Mouse (Mus musculus) MEL (cell line): Measurements from ENCODE around the gene Cfap77. TPM values are rescaled to one million over a fixed set of nuclear protein-coding genes. Genes with fewer than 3 reads are reported as not detected.

Experiments used
- DNase-seq: peaks from one replicate; pipeline ENCODE4 v3.0.0; 2011; ENCODE audit warnings: low read depth, low spot score
- H3K27ac ChIP-seq: 2 replicates; pipeline ENCODE4 v1.5.1; 2012; ENCODE audit warnings: low read depth, mild to moderate bottlenecking, control low read depth, low read length, moderate library complexity; ENCODE audit not compliant: control insufficient read depth
- H3K27me3 ChIP-seq, 2 experiments: fragments of 150-350 bp in 1 of 2; sonication (generic) in 1 of 2; 2 replicates each; pipeline ENCODE4 v1.6.1; 2012; ENCODE audit warnings: low read length in 2 of 2, mild to moderate bottlenecking in 2 of 2, improper control_type of control experiment in 1 of 2, moderate library complexity in 1 of 2; ENCODE audit not compliant: insufficient read depth in 2 of 2, control insufficient read depth in 1 of 2
- H3K36me3 ChIP-seq, 2 experiments: 2 replicates each; pipeline ENCODE4 v1.6.1; 2012 to 2014; ENCODE audit warnings: low read length in 2 of 2, improper control_type of control experiment in 1 of 2, inconsistent platforms in 1 of 2, mild to moderate bottlenecking in 1 of 2; ENCODE audit not compliant: insufficient read depth in 2 of 2, control insufficient read depth in 1 of 2
- H3K4me1 ChIP-seq, 2 experiments: fragments of 150-350 bp in 1 of 2; sonication (generic) in 1 of 2; 2 replicates each; pipeline ENCODE4 v1.6.1; 2012; ENCODE audit warnings: low read length in 2 of 2, improper control_type of control experiment in 1 of 2, mild to moderate bottlenecking in 1 of 2; ENCODE audit not compliant: insufficient read depth in 2 of 2, control insufficient read depth in 1 of 2
- H3K4me3 ChIP-seq, 2 experiments: fragments of 150-350 bp in 1 of 2; sonication (generic) in 1 of 2; 2 replicates each; pipeline ENCODE4 v1.5.1; 2012; ENCODE audit warnings: low read depth in 2 of 2, low read length in 2 of 2, mild to moderate bottlenecking in 2 of 2, moderate library complexity in 2 of 2, control low read depth in 1 of 2, improper control_type of control experiment in 1 of 2; ENCODE audit not compliant: control insufficient read depth in 1 of 2, insufficient read depth in 1 of 2
- H3K79me2 ChIP-seq: 2 replicates; pipeline ENCODE4 v1.6.1; 2012; ENCODE audit warnings: mild to moderate bottlenecking, low read length, moderate library complexity; ENCODE audit not compliant: control insufficient read depth, poor library complexity, insufficient read depth
- H3K9ac ChIP-seq: 2 replicates; pipeline ENCODE4 v1.6.1; 2012; ENCODE audit warnings: low read depth, mild to moderate bottlenecking, control low read depth, low read length, moderate library complexity; ENCODE audit not compliant: control insufficient read depth, poor library complexity, severe bottlenecking
- H3K9me3 ChIP-seq: fragments of 150-350 bp; sonication (generic); replicated peaks from 2 replicates; pipeline ENCODE4 v1.6.1; 2012; ENCODE audit warnings: mild to moderate bottlenecking, low read length, improper control_type of control experiment, moderate library complexity; ENCODE audit not compliant: insufficient read depth
- BHLHE40 ChIP-seq: IDR thresholded peaks from 2 replicates; pipeline ENCODE4 v1.6.1; 2012; ENCODE audit warnings: low read depth, mild to moderate bottlenecking, inconsistent platforms, low read length, improper control_type of control experiment, borderline replicate concordance
- CHD2 ChIP-seq: IDR thresholded peaks from 2 replicates; pipeline ENCODE4 v1.6.1; 2011; ENCODE audit warnings: low read length, improper control_type of control experiment
- E2F4 ChIP-seq: IDR thresholded peaks from 2 replicates; pipeline ENCODE4 v1.6.1; 2011; ENCODE audit warnings: low read depth, low read length, improper control_type of control experiment, borderline replicate concordance
- EP300 ChIP-seq, 2 experiments: IDR thresholded peaks; 2 replicates each; pipeline ENCODE4 v1.6.1; 2011; ENCODE audit warnings: improper control_type of control experiment in 2 of 2, low read length in 2 of 2, low read depth in 1 of 2, mild to moderate bottlenecking in 1 of 2
- GABPA ChIP-seq: IDR thresholded peaks from 2 replicates; pipeline ENCODE4 v1.6.1; 2012; ENCODE audit warnings: low read depth, mild to moderate bottlenecking, inconsistent platforms, low read length, improper control_type of control experiment, moderate library complexity
- HCFC1 ChIP-seq: IDR thresholded peaks from 2 replicates; pipeline ENCODE4 v1.6.1; 2012; ENCODE audit warnings: low read depth, mild to moderate bottlenecking, inconsistent platforms, low read length, improper control_type of control experiment, moderate library complexity
- MEF2A ChIP-seq: IDR thresholded peaks from 2 replicates; pipeline ENCODE4 v1.6.1; 2014; ENCODE audit warnings: low read depth, mild to moderate bottlenecking, inconsistent platforms, low read length, improper control_type of control experiment; ENCODE audit not compliant: poor library complexity, insufficient replicate concordance, severe bottlenecking; ENCODE audit errors: extremely low read depth
- MXI1 ChIP-seq: IDR thresholded peaks from 2 replicates; pipeline ENCODE4 v1.6.1; 2011; ENCODE audit warnings: mild to moderate bottlenecking, low read depth, low read length, improper control_type of control experiment
- NELFE ChIP-seq: IDR thresholded peaks from 2 replicates; pipeline ENCODE4 v1.6.1; 2011; ENCODE audit warnings: low read depth, low read length, improper control_type of control experiment
- NRF1 ChIP-seq: IDR thresholded peaks from 2 replicates; pipeline ENCODE4 v1.6.1; 2014; ENCODE audit warnings: low read depth, mild to moderate bottlenecking, inconsistent platforms, low read length, improper control_type of control experiment, moderate library complexity; ENCODE audit not compliant: poor library complexity, insufficient read depth, severe bottlenecking
- POLR2AphosphoS2 ChIP-seq: IDR thresholded peaks from 2 replicates; pipeline ENCODE4 v1.6.1; 2011; ENCODE audit warnings: low read length, improper control_type of control experiment
- POLR2AphosphoS5 ChIP-seq: IDR thresholded peaks from 2 replicates; pipeline ENCODE4 v1.6.1; 2012; ENCODE audit warnings: low read depth, borderline replicate concordance, mild to moderate bottlenecking, inconsistent platforms, low read length, moderate library complexity, mixed read lengths
- RAD21 ChIP-seq: IDR thresholded peaks from 2 replicates; pipeline ENCODE4 v1.6.1; 2011; ENCODE audit warnings: mild to moderate bottlenecking, low read depth, low read length, improper control_type of control experiment
- RCOR1 ChIP-seq: IDR thresholded peaks from 2 replicates; pipeline ENCODE4 v1.6.1; 2012; ENCODE audit warnings: low read depth, mild to moderate bottlenecking, inconsistent platforms, low read length, improper control_type of control experiment
- TAL1 ChIP-seq: IDR thresholded peaks from 2 replicates; pipeline ENCODE4 v1.6.1; 2012; ENCODE audit warnings: mild to moderate bottlenecking, inconsistent platforms, low read length, moderate library complexity, mixed read lengths
- TBP ChIP-seq: IDR thresholded peaks from 2 replicates; pipeline ENCODE4 v1.8.0; 2011; ENCODE audit warnings: low read depth, low read length, improper control_type of control experiment
- TCF12 ChIP-seq: IDR thresholded peaks from 2 replicates; pipeline ENCODE4 v1.6.1; 2014; ENCODE audit warnings: low read depth, mild to moderate bottlenecking, inconsistent platforms, low read length, improper control_type of control experiment, moderate library complexity
- USF2 ChIP-seq, 2 experiments: IDR thresholded peaks; 2 replicates each; pipeline ENCODE4 v1.6.1; 2011 to 2012; ENCODE audit warnings: improper control_type of control experiment in 2 of 2, low read length in 2 of 2, borderline replicate concordance in 1 of 2, inconsistent platforms in 1 of 2, low read depth in 1 of 2, mild to moderate bottlenecking in 1 of 2; ENCODE audit not compliant: insufficient read depth in 1 of 2
- ZKSCAN1 ChIP-seq: IDR thresholded peaks from 2 replicates; pipeline ENCODE4 v1.6.1; 2012; ENCODE audit warnings: low read depth, mild to moderate bottlenecking, inconsistent platforms, low read length, improper control_type of control experiment, moderate library complexity
- ZMIZ1 ChIP-seq: IDR thresholded peaks from 2 replicates; pipeline ENCODE4 v1.6.1; 2012; ENCODE audit warnings: low read depth, mild to moderate bottlenecking, inconsistent platforms, low read length, improper control_type of control experiment, moderate library complexity
- polyA plus RNA-seq, 2 experiments: library from polyadenylated mRNA; stranded (reverse) in 1 of 2; unstranded in 1 of 2; fragments of >175 nt in 1 of 2; fragments of >200 nt in 1 of 2; gene quantifications; 2 replicates each; pipeline versions ENCODE4 v1.2.1 to v1.2.4; 2012; ENCODE audit warnings: low replicate concordance in 2 of 2, low read depth in 1 of 2; ENCODE audit not compliant: insufficient read length in 2 of 2, insufficient read depth in 1 of 2, missing spikeins in 1 of 2
- total RNA-seq: library from RNA; depleted of rRNA; stranded (reverse); fragments of 300-350 nt; gene quantifications from 2 replicates; pipeline ENCODE4 v1.2.3, GENCODE M21; 2012

Cfap77 gene
- total and polyA plus RNA-seq, 3 experiments, result 1.1 to 2.4 TPM; not detected in 1

GRCm38 (mm10) chr2:28997161-28997834 lies 57.6 kb downstream of the Cfap77 start:
- H3K4me1 ChIP-seq, result no peaks in the 10 kb centered on the region

DNA sequence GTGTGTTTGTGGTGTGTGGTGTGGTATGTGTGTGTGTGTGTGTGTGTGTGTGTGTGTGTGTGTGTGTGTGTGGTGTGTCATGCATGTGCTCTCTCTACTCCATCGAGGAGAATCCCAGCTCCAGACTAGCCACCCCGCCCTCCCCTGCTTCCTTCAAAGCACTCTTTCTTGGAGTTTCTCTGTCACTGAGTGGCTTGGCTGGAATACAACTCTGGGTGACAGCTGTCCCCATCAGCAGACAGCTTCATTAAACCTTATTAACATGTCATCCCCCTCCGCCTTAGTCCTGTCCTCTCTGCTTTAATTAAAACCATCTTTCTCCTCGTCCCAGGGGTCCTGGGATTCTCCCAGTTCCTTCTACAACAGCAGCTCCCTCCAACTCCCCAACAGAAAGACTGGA lies 59.4 kb downstream of the Cfap77 start:
- H3K4me3 ChIP-seq, result no peak overlapping the region
- no peak for DNase-seq
- TF ChIP-seq E2F4 (no peak), EP300 (IDR thresholded peaks at IDR 0.05; ENCODE audit: low read depth in 1 of 2, low read length in 2 of 2) (no peak), GABPA (no peak), POLR2AphosphoS5 (no peak), MXI1 (no peak), MEF2A (no peak), NRF1 (no peak), BHLHE40 (no peak), ZKSCAN1 (no peak), NELFE (no peak), TBP (no peak), RAD21 (no peak), TCF12 (no peak), ZMIZ1 (no peak), TAL1 (no peak), USF2 (IDR thresholded peaks at IDR 0.05; ENCODE audit: borderline replicate concordance in 1 of 2, insufficient read depth in 1 of 2, low read depth in 1 of 2, low read length in 2 of 2) (no peak), POLR2AphosphoS2 (no peak)
- no peaks in the 10 kb centered on the region for H3K36me3 ChIP-seq
- no peaks in the 10 kb centered on the region for H3K79me2 ChIP-seq
- no peaks in the 10 kb centered on the region for H3K9me3 ChIP-seq
- H3K4me1 ChIP-seq, result no peaks in the 10 kb centered on the region
- no peak overlapping the region for H3K9ac ChIP-seq
- H3K27me3 ChIP-seq, result peaks cover 0 to 9% of the 10 kb centered on the region in 2 experiments; a peak in 3 of 4 replicates
- no peak overlapping the region for H3K27ac ChIP-seq

More at GRCm38 (mm10) chr2:28997161-28997834, 57.6 kb downstream of the Cfap77 start:
- Histone ChIP-seq H3K9me3 (no peaks in the 10 kb centered on the region), H3K27me3 (peaks cover 2 to 9% of the 10 kb centered on the region in 2 experiments; a peak in 3 of 4 replicates), H3K36me3 (no peaks in the 10 kb centered on the region), H3K4me3 (no peak overlapping the region), H3K9ac (no peak overlapping the region), H3K79me2 (no peaks in the 10 kb centered on the region)
- DNase-seq, result no peak
- TF ChIP-seq TCF12 (no peak), RCOR1 (no peak), HCFC1 (no peak), CHD2 (no peak), GABPA (no peak)
- TF ChIP-seq, all 39 proteins: peak for 0
- no peak overlapping the region for H3K27ac ChIP-seq
